Comparison of ENCODE assay signal across 8 mouse cellular contexts in the genomic region with DNA sequence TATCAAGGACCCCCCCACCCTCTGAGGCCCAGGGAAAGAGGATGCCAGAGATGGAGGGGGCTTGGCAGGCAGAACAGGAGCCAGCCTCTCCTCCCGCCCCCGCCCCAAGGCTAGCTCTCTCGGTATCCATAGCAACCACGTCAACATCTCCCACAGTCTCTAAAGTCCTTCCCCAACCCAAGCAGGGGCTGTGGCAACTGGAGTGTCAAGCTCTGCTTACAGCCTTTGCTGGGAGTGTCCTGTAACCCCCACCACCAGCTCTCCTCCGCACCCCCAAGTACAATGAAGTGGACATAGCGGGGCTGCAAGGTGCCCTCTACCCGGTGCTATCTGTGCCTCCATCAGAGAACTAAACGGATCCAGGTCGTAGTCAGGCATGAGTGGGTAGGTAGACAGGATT. TPM values are rescaled to one million over a fixed set of nuclear protein-coding genes. Genes with fewer than 3 reads are reported as not detected.
DNase-seq lines count a peak whose midpoint lies in the region; ATAC-seq and TF ChIP-seq lines count a peak whose summit lies in the region.

No protein-coding gene starts in this region.

- no peak overlapping the region for H3K27ac ChIP-seq in forebrain, embryonic 13.5 days
- H3K27ac ChIP-seq in forebrain, embryonic 14.5 days (ENCODE audit: low read depth, low read length) = no peak overlapping the region
- H3K27ac ChIP-seq in left cerebral cortex, adult 2 months = peak overlapping the region; percentile 96
- H3K27ac ChIP-seq in embryonic facial prominence, embryonic 14.5 days (replicated peaks; ENCODE audit: low read depth, low read length) = no peak overlapping the region
- H3K27ac ChIP-seq in neural tube, embryonic 13.5 days (replicated peaks) = no peak overlapping the region

- no peak for ATAC-seq in forebrain, embryonic 13.5 days
- ATAC-seq in forebrain, embryonic 14.5 days = no peak
- no peak for ATAC-seq in embryonic facial prominence, embryonic 14.5 days (ENCODE audit: low read depth)
- ATAC-seq in neural tube, embryonic 13.5 days (ENCODE audit: low read depth) = no peak
- no peak for ATAC-seq in activated CD4-positive, CD25-positive, alpha-beta regulatory T cell, adult 4 months

- H3K4me1 ChIP-seq in forebrain, embryonic 13.5 days = peaks cover 68% of the 10 kb centered on the region
- peaks cover 33% of the 10 kb centered on the region for H3K4me1 ChIP-seq in forebrain, embryonic 14.5 days (ENCODE audit: control insufficient read depth, insufficient read depth, low read length)
- H3K4me1 ChIP-seq in embryonic facial prominence, embryonic 14.5 days (ENCODE audit: control insufficient read depth, insufficient read depth, low read length) = peaks cover 40% of the 10 kb centered on the region
- peaks cover 87% of the 10 kb centered on the region for H3K4me1 ChIP-seq in neural tube, embryonic 13.5 days (replicated peaks)

- H3K9ac ChIP-seq in forebrain, embryonic 13.5 days = peak overlapping the region; percentile 43; the same call in 1 of the 2 replicates
- H3K9ac ChIP-seq in forebrain, embryonic 14.5 days (ENCODE audit: low read length) = no peak overlapping the region
- 0 out of 2 replicates have a peak overlapping the region, but pooled peaks have one; percentile 25 for H3K9ac ChIP-seq in embryonic facial prominence, embryonic 14.5 days (ENCODE audit: low read depth, low read length)
- H3K9ac ChIP-seq in neural tube, embryonic 13.5 days = peak overlapping the region; percentile 45

- TF ChIP-seq CTCF in left cerebral cortex, adult 2 months (IDR thresholded peaks at IDR 0.05) = no peak

- no peaks in the 10 kb centered on the region for H3K9me3 ChIP-seq in forebrain, embryonic 13.5 days (replicated peaks)
- H3K9me3 ChIP-seq in forebrain, embryonic 14.5 days (replicated peaks; ENCODE audit: control insufficient read depth, low read length) = no peaks in the 10 kb centered on the region
- no peaks in the 10 kb centered on the region for H3K9me3 ChIP-seq in embryonic facial prominence, embryonic 14.5 days (ENCODE audit: control insufficient read depth, low read length)
- no peaks in the 10 kb centered on the region for H3K9me3 ChIP-seq in neural tube, embryonic 13.5 days

- WGBS in forebrain, embryonic 13.5 days = 57% methylated on average over 9 of the region's 9 CpGs
- 61% methylated on average over 9 of the region's 9 CpGs for WGBS in forebrain, embryonic 14.5 days
- 56% methylated on average over 9 of the region's 9 CpGs for WGBS in embryonic facial prominence, embryonic 14.5 days
- WGBS in neural tube, embryonic 13.5 days = 58% methylated on average over 9 of the region's 9 CpGs

- H3K36me3 ChIP-seq in forebrain, embryonic 13.5 days (ENCODE audit: poor library complexity, severe bottlenecking) = no peaks in the 10 kb centered on the region
- no peaks in the 10 kb centered on the region for H3K36me3 ChIP-seq in forebrain, embryonic 14.5 days (ENCODE audit: control insufficient read depth, insufficient read depth, low read length)
- no peaks in the 10 kb centered on the region for H3K36me3 ChIP-seq in embryonic facial prominence, embryonic 14.5 days (ENCODE audit: control insufficient read depth, insufficient read depth, low read length)
- no peaks in the 10 kb centered on the region for H3K36me3 ChIP-seq in neural tube, embryonic 13.5 days

- peak overlapping the region; percentile 18; the same call in 1 of the 2 replicates for H3K4me2 ChIP-seq in forebrain, embryonic 13.5 days
- no peak overlapping the region for H3K4me2 ChIP-seq in forebrain, embryonic 14.5 days (ENCODE audit: low read length)
- no peak overlapping the region; the same call in 1 of the 2 replicates for H3K4me2 ChIP-seq in embryonic facial prominence, embryonic 14.5 days (ENCODE audit: low read depth, low read length)
- 0 out of 2 replicates have a peak overlapping the region, but pooled peaks have one; percentile 14 for H3K4me2 ChIP-seq in neural tube, embryonic 13.5 days

- DNase-seq in forebrain, embryonic 14.5 days (ENCODE audit: low spot score) = no peak
- peak in 1 of 2 experiments; percentile 51 for DNase-seq in left cerebral cortex, adult 2 months (ENCODE audit: extremely low spot score in 1 of 2, low spot score in 2 of 2)
- no peak for DNase-seq in left cerebral cortex, adult 11 months (ENCODE audit: low spot score)
- DNase-seq in embryonic facial prominence, embryonic 14.5 days (ENCODE audit: low spot score) = no peak
- DNase-seq in spleen, postnatal 36 days (ENCODE audit: low spot score in 2 of 2) = no peak

- H3K27me3 ChIP-seq in forebrain, embryonic 13.5 days = no peaks in the 10 kb centered on the region
- H3K27me3 ChIP-seq in forebrain, embryonic 14.5 days (replicated peaks; ENCODE audit: control insufficient read depth, insufficient read depth, low read length) = no peaks in the 10 kb centered on the region
- H3K27me3 ChIP-seq in embryonic facial prominence, embryonic 14.5 days (replicated peaks; ENCODE audit: control insufficient read depth, insufficient read depth, low read length) = no peaks in the 10 kb centered on the region
- no peaks in the 10 kb centered on the region for H3K27me3 ChIP-seq in neural tube, embryonic 13.5 days

- no peak overlapping the region for H3K4me3 ChIP-seq in forebrain, embryonic 13.5 days
- no peak overlapping the region for H3K4me3 ChIP-seq in forebrain, embryonic 14.5 days (ENCODE audit: low read depth, low read length)
- peak overlapping the region; percentile 36 for H3K4me3 ChIP-seq in left cerebral cortex, adult 2 months
- H3K4me3 ChIP-seq in embryonic facial prominence, embryonic 14.5 days (ENCODE audit: low read depth, low read length) = no peak overlapping the region; the same call in 1 of the 2 replicates
- no peak overlapping the region for H3K4me3 ChIP-seq in neural tube, embryonic 13.5 days

- intact Hi-C loops in left cerebral cortex, adult 2 months (cut with DNase I) = no loop called here

RNA-seq across cellular contexts. Expression of a gene that starts 3.2 kb away (rescaled TPM):
- 6.6 and 7.5 TPM in 2 replicates for polyA plus RNA-seq in forebrain, embryonic 13.5 days (2015; fragmentation: Nextera tagmentation; extraction: Ambion mirVana)
- polyA plus RNA-seq in forebrain, embryonic 14.5 days (2014; fragmentation: Nextera tagmentation; extraction: Ambion mirVana) = 6.2 and 6.6 TPM in 2 replicates
- 10 to 100 TPM; 48.2 to 59.7 TPM for total RNA-seq in left cerebral cortex, adult 2 months (2021)
- polyA plus RNA-seq in embryonic facial prominence, embryonic 14.5 days (2014; fragmentation: Nextera tagmentation; extraction: Ambion mirVana) = 9.7 and 9.9 TPM in 2 replicates
- 4.9 and 5.5 TPM in 2 replicates for polyA plus RNA-seq in neural tube, embryonic 13.5 days (2015; fragmentation: Nextera tagmentation; extraction: Ambion mirVana)
- 1 to 10 TPM; 5.2 to 8.1 TPM for polyA plus RNA-seq in activated CD4-positive, CD25-positive, alpha-beta regulatory T cell, adult 4 months (2017; shearing (Covaris generic))

RNA-seq across cellular contexts. Expression of a gene that starts 12.6 kb away (rescaled TPM):
- 27.5 and 30.8 TPM in 2 replicates for polyA plus RNA-seq in forebrain, embryonic 13.5 days (2015; fragmentation: Nextera tagmentation; extraction: Ambion mirVana)
- 22.3 and 28.8 TPM in 2 replicates for polyA plus RNA-seq in forebrain, embryonic 14.5 days (2014; fragmentation: Nextera tagmentation; extraction: Ambion mirVana)
- total RNA-seq in left cerebral cortex, adult 2 months (2021) = 10 to 100 TPM; 46.5 to 51.3 TPM
- 22.6 and 26.2 TPM in 2 replicates for polyA plus RNA-seq in embryonic facial prominence, embryonic 14.5 days (2014; fragmentation: Nextera tagmentation; extraction: Ambion mirVana)
- 26.8 and 28.0 TPM in 2 replicates for polyA plus RNA-seq in neural tube, embryonic 13.5 days (2015; fragmentation: Nextera tagmentation; extraction: Ambion mirVana)
- 10 to 100 TPM; 13.0 to 13.4 TPM for polyA plus RNA-seq in activated CD4-positive, CD25-positive, alpha-beta regulatory T cell, adult 4 months (2017; shearing (Covaris generic))

RNA-seq across cellular contexts. Expression of a gene that starts 16.2 kb away (rescaled TPM):
- 72.3 and 74.9 TPM in 2 replicates for polyA plus RNA-seq in forebrain, embryonic 13.5 days (2015; fragmentation: Nextera tagmentation; extraction: Ambion mirVana)
- polyA plus RNA-seq in forebrain, embryonic 14.5 days (2014; fragmentation: Nextera tagmentation; extraction: Ambion mirVana) = 118 and 126 TPM in 2 replicates
- 100 to 1,000 TPM; 185 to 191 TPM for total RNA-seq in left cerebral cortex, adult 2 months (2021)
- polyA plus RNA-seq in embryonic facial prominence, embryonic 14.5 days (2014; fragmentation: Nextera tagmentation; extraction: Ambion mirVana) = 115 and 124 TPM in 2 replicates
- 108 and 123 TPM in 2 replicates for polyA plus RNA-seq in neural tube, embryonic 13.5 days (2015; fragmentation: Nextera tagmentation; extraction: Ambion mirVana)
- polyA plus RNA-seq in activated CD4-positive, CD25-positive, alpha-beta regulatory T cell, adult 4 months (2017; shearing (Covaris generic)) = 10 to 100 TPM in 1 of 2 experiments, 1 to 10 TPM in 1; 9.4 to 11.8 TPM

RNA-seq across cellular contexts. Expression of a gene that starts 28.7 kb away (rescaled TPM):
- 56.7 and 69.6 TPM in 2 replicates for polyA plus RNA-seq in forebrain, embryonic 13.5 days (2015; fragmentation: Nextera tagmentation; extraction: Ambion mirVana)
- 57.7 and 61.9 TPM in 2 replicates for polyA plus RNA-seq in forebrain, embryonic 14.5 days (2014; fragmentation: Nextera tagmentation; extraction: Ambion mirVana)
- total RNA-seq in left cerebral cortex, adult 2 months (2021) = 10 to 100 TPM; 41.5 to 44.8 TPM
- polyA plus RNA-seq in embryonic facial prominence, embryonic 14.5 days (2014; fragmentation: Nextera tagmentation; extraction: Ambion mirVana) = 84.6 and 96.3 TPM in 2 replicates
- 62.7 and 64.8 TPM in 2 replicates for polyA plus RNA-seq in neural tube, embryonic 13.5 days (2015; fragmentation: Nextera tagmentation; extraction: Ambion mirVana)
- polyA plus RNA-seq in activated CD4-positive, CD25-positive, alpha-beta regulatory T cell, adult 4 months (2017; shearing (Covaris generic)) = 100 to 1,000 TPM; 104 to 107 TPM

RNA-seq across cellular contexts. Expression of a gene that starts 28.7 kb away (rescaled TPM):
- polyA plus RNA-seq in forebrain, embryonic 13.5 days (2015; fragmentation: Nextera tagmentation; extraction: Ambion mirVana) = 4.8 and 6.7 TPM in 2 replicates
- polyA plus RNA-seq in forebrain, embryonic 14.5 days (2014; fragmentation: Nextera tagmentation; extraction: Ambion mirVana) = 3.6 and 7.4 TPM in 2 replicates
- 1 to 10 TPM; 1.3 to 5.6 TPM for total RNA-seq in left cerebral cortex, adult 2 months (2021)
- polyA plus RNA-seq in embryonic facial prominence, embryonic 14.5 days (2014; fragmentation: Nextera tagmentation; extraction: Ambion mirVana) = 6.1 and 6.2 TPM in 2 replicates
- 3.0 and 4.8 TPM in 2 replicates for polyA plus RNA-seq in neural tube, embryonic 13.5 days (2015; fragmentation: Nextera tagmentation; extraction: Ambion mirVana)
- 1 to 10 TPM; 2.5 to 3.7 TPM for polyA plus RNA-seq in activated CD4-positive, CD25-positive, alpha-beta regulatory T cell, adult 4 months (2017; shearing (Covaris generic))

Comparison
In these comparisons a context has a peak if more than half of its experiments do, and no peak if none do; other contexts are left out.
1. H3K4me2 ChIP-seq: peak in forebrain, embryonic 13.5 days (single experiment) and neural tube, embryonic 13.5 days (single experiment); none in forebrain, embryonic 14.5 days (single experiment) and embryonic facial prominence, embryonic 14.5 days (single experiment).